Mouse (Mus musculus) NIH3T3 (cell line): ENCODE data around the gene Tmem82.

Source experiments
- DNase-seq: peaks from one replicate; pipeline ENCODE4 v3.0.0-alpha.2; 2012; ENCODE audit warnings: low read depth

Gene Tmem82

DNA sequence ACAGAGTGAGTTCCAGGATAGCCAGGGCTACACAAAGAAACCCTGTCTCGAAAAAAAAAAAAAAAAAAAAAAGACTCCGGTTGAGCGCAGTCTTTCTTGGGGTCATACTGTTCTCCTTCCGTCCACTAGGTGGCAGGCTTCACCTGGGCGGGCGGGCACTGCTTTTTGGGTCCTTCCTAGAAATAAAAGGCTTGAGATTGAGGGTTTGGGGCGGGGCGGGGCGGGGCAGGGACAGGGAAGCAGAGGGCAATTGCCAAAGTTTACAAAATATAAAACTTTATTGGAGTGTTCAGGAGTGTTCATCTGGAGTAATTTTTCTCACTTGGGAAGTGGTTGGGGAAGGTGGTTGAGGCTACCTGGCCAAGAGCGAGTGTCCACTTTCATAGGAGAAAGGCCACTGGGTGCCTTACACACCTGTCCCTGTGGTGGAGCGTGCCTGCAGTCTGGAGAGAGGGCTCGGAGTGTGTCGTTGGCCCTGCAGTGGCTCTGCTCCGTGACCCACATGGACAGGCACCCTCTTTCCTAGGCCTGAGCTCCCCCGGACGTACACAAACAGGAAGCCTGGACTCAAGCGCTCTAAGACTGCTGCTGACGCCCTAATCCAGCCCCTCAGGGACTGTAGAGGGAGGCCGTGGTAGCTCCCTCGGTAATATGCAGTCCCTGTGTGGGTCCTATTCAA, at the start of gene Tmem82:
TSS of gene Tmem82 (minus strand) at position 69 of the 679 bp plus-strand sequence.
- DNase-seq: peak; percentile 80

GRCm38 (mm10) chr4:141664799-141665198, 46.4 kb upstream of the Tmem82 start, which contains the start of gene Plekhm2:
Gene Plekhm2, minus strand, starts transcription at chr4:141664899.
- DNase-seq: no peak

- DNase-seq: peak; percentile 81
These were observed 45.7 kb upstream of the Tmem82 start for GRCm38 (mm10) chr4:141664011-141664745.

GRCm38 (mm10) chr4:141663122-141663931, 44.9 kb upstream of the Tmem82 start:
- DNase-seq: peak; percentile 33

DNA sequence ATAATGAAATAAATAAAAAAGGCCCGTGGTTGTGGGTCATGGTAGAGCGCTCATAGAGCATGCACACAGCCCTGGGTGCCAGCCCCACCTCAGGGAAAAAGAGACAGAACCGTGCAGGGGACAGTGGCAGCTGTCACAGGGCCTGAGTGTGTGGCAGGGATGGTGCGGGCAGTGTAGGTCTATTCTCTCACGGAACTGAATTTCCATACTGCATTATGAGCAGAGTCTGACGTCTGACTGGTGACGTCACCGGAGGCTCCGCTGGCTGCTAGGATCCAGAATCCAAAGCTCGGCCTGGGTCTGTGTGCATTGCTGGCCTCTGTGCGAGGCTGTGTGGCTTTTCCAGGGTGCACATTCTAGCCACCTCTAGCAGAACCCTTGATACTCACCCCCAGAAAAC, 42.5 kb upstream of the Tmem82 start:
- DNase-seq: no peak

DNA sequence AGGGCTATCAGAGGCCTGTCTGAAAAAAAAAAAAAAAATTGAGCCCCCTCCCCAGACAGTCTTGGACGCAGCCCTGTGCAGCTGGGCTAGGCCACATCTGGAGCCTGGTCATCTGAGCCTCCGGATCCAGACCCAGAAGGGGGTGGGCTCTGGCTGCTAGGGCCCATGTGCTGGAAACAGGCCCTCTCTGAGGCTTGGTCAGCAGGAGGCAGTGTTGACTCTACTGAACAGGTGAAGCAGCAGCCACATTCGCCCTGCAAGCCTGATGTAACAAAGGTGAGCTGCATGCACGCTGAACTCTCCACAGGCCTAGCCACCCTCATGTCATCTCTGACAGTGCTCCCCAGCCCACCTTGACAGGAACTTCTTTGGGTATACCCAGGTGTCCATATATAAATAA, 41.3 kb upstream of the Tmem82 start:
- DNase-seq: peak; percentile 44

DNA sequence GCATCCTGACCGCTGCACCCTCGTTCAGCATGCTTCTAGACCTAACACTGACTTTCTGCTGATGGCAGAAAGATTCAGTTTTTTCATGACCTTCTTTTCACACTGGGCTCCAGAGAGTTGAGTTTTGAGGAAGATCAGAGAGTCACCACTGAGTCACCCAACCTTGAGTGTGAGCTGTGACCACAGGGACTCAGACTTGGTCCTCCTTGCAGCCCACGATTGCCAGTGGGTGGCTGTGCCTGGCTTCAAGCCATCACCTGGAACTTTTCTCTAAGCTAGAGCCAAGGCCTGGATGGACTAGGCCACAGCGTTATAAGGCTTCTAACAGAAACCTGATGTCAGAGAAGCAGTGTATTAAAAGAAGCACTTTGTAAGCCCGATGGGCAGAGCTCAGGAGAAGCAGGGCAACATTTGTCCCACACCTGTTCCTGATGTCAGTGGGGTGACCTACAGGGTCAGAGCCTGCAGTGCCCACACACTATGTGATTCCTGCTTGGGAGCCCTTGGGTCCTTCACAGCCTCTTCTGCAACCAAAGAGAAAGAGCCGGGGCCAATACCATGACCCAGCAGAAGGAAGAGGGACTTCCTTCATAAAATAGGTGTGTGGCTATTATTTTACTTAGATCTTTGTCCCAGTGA, 40.5 kb upstream of the Tmem82 start:
- peak; percentile 25 for DNase-seq

DNA sequence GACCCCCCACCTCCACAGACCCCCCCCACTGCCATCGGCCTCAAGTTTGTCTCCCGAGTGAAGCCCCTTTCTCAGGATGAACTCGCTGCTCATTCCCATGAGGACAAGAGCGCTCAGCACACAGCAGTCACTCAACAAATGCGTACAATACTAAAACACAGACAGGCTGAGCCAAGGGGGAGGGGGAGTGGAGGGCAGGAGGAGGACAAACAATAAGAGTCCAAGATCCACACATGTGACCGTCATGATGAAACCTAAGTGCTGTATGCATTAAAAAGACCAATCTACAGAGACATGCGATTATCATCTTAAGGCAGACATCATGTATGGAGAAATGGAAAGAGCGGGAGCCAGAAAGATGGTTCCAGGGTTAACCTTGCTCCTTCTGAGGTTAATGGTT, 38.5 kb upstream of the Tmem82 start:
- no peak for DNase-seq

DNA sequence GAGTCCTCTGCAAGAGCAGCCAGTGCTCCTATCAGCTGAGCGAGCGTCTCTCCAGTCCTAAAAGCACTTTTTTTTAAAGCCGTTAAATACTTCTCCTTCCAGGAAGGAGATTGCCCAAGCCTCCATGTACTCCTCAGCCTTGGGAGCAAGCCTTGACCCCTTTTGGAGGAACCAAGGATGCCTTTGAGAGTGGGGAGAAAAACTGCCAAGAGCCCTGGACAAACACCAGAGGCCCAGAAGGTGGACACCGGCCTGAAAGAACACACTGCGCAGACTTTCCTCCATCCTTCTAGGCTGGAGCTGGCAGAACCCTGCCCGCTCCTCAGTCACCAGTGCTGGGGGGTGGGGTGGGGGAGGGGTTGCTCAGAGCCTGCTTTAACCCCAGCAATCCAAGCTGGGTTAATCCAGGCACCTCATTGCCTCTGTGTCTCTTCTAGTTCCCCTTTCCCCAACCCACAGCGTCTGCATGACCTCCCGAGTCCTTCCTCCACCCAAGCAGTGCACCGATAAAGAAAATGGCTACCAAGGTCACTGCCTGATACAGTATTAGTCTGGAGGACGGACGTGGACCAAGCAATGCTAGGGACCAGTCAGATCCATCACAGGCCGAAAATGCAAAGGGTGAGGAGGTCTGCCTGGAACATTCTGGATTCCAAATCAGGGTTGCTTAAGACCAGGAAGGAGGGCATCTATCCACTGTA, 37.6 kb upstream of the Tmem82 start:
- DNase-seq: no peak

DNA sequence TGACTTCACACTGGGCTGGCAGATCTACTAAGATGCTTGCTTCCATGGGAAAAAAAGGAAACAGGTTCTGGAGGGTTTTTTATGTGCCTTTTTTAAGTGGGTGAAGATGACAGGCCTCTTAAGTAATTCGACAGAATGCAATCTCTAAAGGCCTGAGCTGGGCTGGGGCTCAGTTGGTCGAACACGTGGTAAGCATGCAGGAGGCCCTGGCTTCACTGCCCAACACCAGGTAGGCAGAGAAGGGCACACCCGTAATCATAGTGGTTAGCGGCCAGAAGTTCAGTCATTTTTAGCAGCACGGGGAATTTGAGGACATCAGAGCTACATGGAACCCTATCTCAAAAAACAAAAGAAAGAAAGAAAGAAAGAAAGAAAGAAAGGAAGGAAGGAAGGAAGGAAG, 36.1 kb upstream of the Tmem82 start:
- DNase-seq: no peak

DNA sequence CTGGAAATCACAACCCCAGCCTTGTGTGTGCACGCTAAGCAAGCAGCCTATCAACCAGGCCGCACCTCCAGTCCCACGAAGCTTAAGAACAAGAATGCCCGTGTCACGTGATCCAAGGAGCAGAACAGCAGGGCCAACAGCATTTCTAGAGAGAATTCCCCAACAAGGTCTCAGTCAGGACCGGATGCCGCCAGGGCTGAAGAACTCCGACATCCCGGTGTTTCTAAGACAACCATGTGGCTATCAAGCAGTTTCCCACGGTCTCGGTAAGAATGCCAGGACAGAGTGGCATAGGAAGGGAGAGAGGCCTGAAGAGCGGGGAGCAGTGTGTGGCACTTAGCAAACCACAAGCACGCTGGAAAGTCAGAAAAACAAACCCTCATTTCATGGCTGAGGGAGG, 35.4 kb upstream of the Tmem82 start:
- DNase-seq: no peak

- no peak for DNase-seq
These were observed 34.6 kb upstream of the Tmem82 start for GRCm38 (mm10) chr4:141653044-141653443.

DNA sequence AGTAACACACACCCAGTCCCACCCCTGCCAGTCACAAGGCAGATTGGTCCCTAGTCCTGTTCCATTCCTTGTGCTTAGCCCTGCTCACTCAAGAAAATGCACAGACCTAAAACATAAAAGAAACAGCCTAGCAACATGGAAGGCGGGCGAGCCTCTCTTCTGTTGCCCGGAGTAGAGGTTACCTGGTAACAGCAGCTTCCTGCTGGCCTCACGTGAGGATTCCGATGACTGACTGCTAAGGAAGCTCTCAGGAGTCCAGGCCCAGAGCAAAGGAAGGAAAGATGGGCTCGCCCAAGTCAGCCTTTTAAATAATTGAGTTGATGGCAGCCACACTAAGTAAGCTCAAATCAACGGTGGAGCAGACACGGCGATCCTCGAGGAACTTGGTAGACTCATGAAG, 33.5 kb upstream of the Tmem82 start:
- DNase-seq: no peak

DNA sequence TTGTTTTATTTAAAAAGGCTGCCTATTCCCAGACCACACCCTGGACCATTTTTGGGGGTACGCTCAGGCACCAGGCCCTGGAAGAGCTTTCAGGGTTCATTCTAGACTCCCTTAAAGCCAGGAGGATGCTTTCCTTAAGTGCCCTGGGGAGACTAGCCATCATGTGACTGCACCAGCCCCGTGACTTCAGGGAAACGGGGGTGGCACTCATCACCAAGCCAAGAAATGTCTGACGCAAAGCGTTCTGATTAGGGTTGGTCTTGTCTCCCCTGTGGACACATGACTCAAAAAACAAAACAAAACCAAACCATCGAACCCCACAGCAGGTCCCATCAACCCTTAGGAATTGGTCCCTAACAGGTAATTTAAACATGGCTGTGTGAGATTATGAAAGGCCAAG, 32.9 kb upstream of the Tmem82 start:
- no peak for DNase-seq

- peak; percentile 49 for DNase-seq
These were observed 30.8 kb upstream of the Tmem82 start for GRCm38 (mm10) chr4:141649244-141649643.

DNA sequence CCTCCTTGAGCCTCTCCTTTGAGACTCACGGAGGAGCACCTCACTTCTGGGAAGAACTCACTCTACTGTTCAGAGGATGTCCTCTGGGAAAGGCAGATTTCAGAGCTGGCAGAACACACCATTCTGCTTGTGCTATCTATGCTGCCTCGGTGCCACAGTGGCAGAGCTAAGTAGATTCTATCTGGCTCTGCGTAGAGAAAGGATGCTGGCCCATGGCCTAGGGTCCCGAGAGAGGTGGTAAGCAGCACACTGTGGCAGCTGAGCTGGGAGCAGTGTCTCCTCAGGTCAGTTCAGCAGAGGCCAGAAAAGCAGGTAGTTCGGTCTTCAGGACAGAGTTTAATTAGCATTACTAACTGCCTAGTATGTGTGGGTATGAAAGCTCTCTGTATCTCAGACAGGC, 29.8 kb upstream of the Tmem82 start:
- no peak for DNase-seq

- DNase-seq: no peak
These were observed 28.8 kb upstream of the Tmem82 start for GRCm38 (mm10) chr4:141647187-141647586.

DNA sequence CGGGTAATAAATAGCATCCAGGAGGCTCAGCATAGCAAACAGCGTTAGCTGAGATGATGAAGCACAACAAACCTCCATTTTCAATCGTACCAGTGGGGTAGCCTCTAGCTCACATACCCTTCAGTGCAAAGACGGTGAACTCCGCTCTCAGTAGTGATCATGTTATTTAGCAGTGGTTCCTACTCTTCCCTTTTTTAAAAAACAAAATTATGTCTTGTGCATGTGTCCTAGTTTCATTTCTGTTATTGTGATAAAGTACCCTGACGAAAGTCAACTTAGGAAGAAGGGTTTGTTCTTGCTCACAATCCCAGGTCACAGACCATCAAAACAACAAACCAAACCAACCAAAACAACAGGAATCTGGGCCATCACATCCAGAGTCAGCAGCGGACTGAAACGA, 27.6 kb upstream of the Tmem82 start:
- DNase-seq: no peak

DNA sequence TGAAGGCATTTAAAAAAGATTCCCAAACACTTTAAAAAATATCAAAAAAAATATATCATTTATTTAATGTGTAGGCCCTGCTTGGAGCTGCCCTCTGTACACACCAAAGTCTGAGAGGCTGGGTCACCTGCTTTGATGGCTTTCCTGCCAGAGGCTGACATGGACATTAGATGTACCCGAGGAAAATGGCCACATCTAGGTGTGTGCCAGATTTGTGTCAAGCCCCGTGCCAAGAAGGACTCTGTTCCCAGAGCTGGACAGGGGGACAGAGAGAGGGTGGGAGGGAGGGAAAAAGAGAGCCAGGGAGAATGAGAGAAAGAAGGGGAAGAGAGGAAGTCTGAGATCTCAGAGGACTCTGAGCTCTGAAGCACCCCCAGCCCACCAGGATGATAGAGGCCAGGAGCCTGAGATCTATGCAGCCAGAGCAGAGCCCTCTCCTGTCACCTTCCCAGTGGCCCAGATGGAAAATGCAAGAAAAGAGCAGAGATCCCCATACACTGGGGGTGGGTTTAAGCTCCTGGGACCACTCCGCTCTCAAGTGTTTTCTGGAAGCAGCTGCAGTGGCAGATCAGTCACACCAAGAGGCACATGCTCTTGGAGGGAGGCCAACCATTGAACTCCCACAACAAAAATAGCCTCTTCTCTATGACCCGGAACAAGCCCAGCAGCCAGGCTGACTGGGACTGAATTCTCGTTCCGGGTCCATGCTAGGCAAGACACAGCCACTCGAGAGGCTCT, 24.9 kb upstream of the Tmem82 start:
- peak; percentile 59 for DNase-seq

DNA sequence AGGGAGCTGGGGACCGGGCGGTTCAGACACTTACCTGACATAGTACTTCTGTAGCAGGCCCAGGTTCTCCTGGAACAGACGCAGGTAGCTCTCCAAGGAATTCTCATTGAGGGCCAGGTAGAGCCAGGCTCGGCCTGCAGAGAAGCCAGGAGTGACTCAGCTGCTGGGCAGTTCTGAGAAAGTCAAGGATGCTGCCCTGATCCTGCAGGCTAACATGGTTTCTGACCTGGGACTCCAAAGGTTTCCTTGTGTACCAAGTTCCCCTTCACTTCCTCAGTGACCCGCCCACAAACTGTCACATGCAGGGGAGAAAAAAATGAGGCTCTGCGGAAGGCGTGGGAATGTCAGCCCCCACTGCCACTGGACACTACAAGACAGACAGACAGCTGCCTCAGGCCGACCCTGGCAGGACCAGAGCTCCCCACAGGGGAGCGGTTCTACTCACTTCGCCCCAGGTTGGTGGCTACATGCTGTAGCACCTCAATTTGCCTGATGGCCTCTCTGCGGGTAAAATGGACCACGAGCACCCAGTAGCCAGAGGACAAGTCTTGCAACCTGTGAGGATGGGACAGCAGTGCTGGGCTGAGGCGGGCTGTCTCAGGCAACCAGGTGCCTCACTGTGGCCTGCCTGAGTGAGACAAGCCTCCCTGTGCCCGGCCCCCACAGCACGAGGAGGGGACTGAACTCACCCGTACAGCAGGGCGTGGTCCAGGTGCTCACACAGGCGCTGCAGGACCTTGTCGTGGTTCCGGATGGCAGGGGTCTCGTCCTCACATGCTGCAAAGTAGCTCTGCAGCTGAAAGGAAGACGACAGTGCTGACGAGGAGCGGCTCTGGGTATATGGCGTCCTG, 23.8 kb upstream of the Tmem82 start:
- DNase-seq: no peak
